ENCODE assay signal across 10 mouse cellular contexts in the genomic region with DNA sequence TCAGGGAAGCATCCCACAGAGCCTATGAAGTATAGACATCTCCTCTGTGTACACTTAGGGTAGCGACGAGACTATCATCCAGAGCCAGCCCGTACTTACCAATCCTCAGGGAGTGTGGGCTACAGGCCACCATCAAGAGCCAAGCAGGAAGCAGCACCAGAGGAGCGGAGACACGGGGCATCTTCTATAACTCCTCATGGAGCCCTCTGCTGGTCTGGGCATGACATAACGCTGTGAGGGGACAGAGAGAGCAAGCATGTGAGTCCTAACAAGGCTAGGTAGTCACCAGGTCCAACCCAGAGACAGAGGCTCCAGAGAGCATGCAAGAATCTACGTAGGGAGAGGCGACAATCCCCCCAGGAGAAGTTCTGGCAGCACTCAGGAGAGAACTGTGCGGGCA.
A peak's percentile ranks its signal among the peaks of the same experiment; 100 is the strongest.
DNase-seq lines count a peak whose midpoint lies in the region; ATAC-seq and TF ChIP-seq lines count a peak whose summit lies in the region.
"Had no signal": no experiment of that assay in that cellular context is flagged by ENCODE, and none has a peak within 500 bp of the region (broad histone marks: within the 10 kb centered on the region; RNA-seq: fewer than 3 reads in every experiment).

No protein-coding gene starts in this region.

- H3K27me3 ChIP-seq in kidney, adult 2 months (replicated peaks; ENCODE audit: control insufficient read depth, insufficient read depth, low read length): no peaks in the 10 kb centered on the region; the same call in 1 of the 2 replicates
- no peaks in the 10 kb centered on the region for H3K27me3 ChIP-seq in kidney, embryonic 16.5 days (ENCODE audit: insufficient read depth, low read length)
- no peaks in the 10 kb centered on the region for H3K27me3 ChIP-seq in liver, postnatal 0 days (ENCODE audit: insufficient read depth, low read length)
- H3K27me3 ChIP-seq: limb, embryonic 15.5 days had no signal

- H3K4me1 ChIP-seq in kidney, adult 2 months (ENCODE audit: control insufficient read depth, insufficient read depth, low read length): no peaks in the 10 kb centered on the region
- H3K4me1 ChIP-seq in kidney, embryonic 16.5 days (ENCODE audit: insufficient read depth, low read length): no peaks in the 10 kb centered on the region
- no peaks in the 10 kb centered on the region for H3K4me1 ChIP-seq in bone marrow, adult 2 months (ENCODE audit: control insufficient read depth, insufficient read depth, low read length)
- H3K4me1 ChIP-seq in liver, postnatal 0 days (ENCODE audit: insufficient read depth): no peaks in the 10 kb centered on the region
- H3K4me1 ChIP-seq: limb, embryonic 15.5 days had no signal

- peak; percentile 12 for DNase-seq in kidney, adult 2 months
- peak; percentile 59 for DNase-seq in ES-CJ7 (ENCODE audit: low read depth, low spot score)
- DNase-seq in liver, postnatal 0 days: peak; percentile 22
- no peak for DNase-seq in urinary bladder, postnatal 10 days (ENCODE audit: low spot score)
- no peak for DNase-seq in gastrocnemius, adult 8-10 months (ENCODE audit: low spot score in 2 of 2)
- DNase-seq in layer of hippocampus, postnatal 14 days (ENCODE audit: low spot score in 2 of 2): no peak

- no peak overlapping the region for H3K9ac ChIP-seq in kidney, embryonic 16.5 days (replicated peaks; ENCODE audit: low read length)
- no peak overlapping the region for H3K9ac ChIP-seq in liver, postnatal 0 days (replicated peaks)
- H3K9ac ChIP-seq: limb, embryonic 15.5 days had no signal

- H3K4me2 ChIP-seq in kidney, embryonic 16.5 days (replicated peaks; ENCODE audit: low read depth, low read length): no peak overlapping the region
- H3K4me2 ChIP-seq in liver, postnatal 0 days (ENCODE audit: low read depth, low read length): no peak overlapping the region
- H3K4me2 ChIP-seq: limb, embryonic 15.5 days had no signal

- no peaks in the 10 kb centered on the region for H3K36me3 ChIP-seq in kidney, adult 2 months (ENCODE audit: control insufficient read depth, insufficient read depth, low read length)
- H3K36me3 ChIP-seq in kidney, embryonic 16.5 days (ENCODE audit: insufficient read depth, low read length): no peaks in the 10 kb centered on the region
- H3K36me3 ChIP-seq in liver, postnatal 0 days (replicated peaks; ENCODE audit: insufficient read depth, low read length): no peaks in the 10 kb centered on the region
- H3K36me3 ChIP-seq: limb, embryonic 15.5 days had no signal

- 80% methylated on average over 9 of the region's 9 CpGs for WGBS in kidney, adult 2 months
- 74% methylated on average over 9 of the region's 9 CpGs for WGBS in kidney, embryonic 16.5 days
- WGBS in bone marrow, adult 2 months: 57% methylated on average over 9 of the region's 9 CpGs
- WGBS in liver, postnatal 0 days (ENCODE audit: insufficient replicate concordance): 61% methylated on average over 9 of the region's 9 CpGs

- H3K9me3 ChIP-seq in kidney, embryonic 16.5 days (ENCODE audit: low read length): no peaks in the 10 kb centered on the region
- H3K9me3 ChIP-seq in liver, postnatal 0 days (ENCODE audit: low read length): no peaks in the 10 kb centered on the region
- H3K9me3 ChIP-seq: limb, embryonic 15.5 days had no signal

- no peak for TF ChIP-seq EP300 in liver, postnatal 0 days (IDR thresholded peaks at IDR 0.05; ENCODE audit: low read depth)

- no peak overlapping the region for H3K4me3 ChIP-seq in kidney, adult 2 months (ENCODE audit: insufficient read depth, low read depth, low read length)
- no peak overlapping the region for H3K4me3 ChIP-seq in kidney, embryonic 16.5 days (ENCODE audit: low read length)
- no peak overlapping the region for H3K4me3 ChIP-seq in bone marrow, adult 2 months (replicated peaks; ENCODE audit: control insufficient read depth, low read depth, low read length)
- H3K4me3 ChIP-seq in liver, postnatal 0 days (ENCODE audit: low read depth, low read length): no peak overlapping the region
- H3K4me3 ChIP-seq: erythroblast, embryonic 14.5 days; limb, embryonic 15.5 days had no signal

- H3K27ac ChIP-seq in kidney, adult 2 months (ENCODE audit: insufficient read depth, low read depth, low read length): no peak overlapping the region
- no peak overlapping the region for H3K27ac ChIP-seq in kidney, embryonic 16.5 days (ENCODE audit: low read length)
- no peak overlapping the region for H3K27ac ChIP-seq in bone marrow, adult 2 months (ENCODE audit: control insufficient read depth, insufficient read depth, low read depth, low read length, poor library complexity)
- H3K27ac ChIP-seq in liver, postnatal 0 days (ENCODE audit: low read depth): no peak overlapping the region
- H3K27ac ChIP-seq: limb, embryonic 15.5 days had no signal

- ATAC-seq in kidney, embryonic 16.5 days (ENCODE audit: low FRiP score, low TSS enrichment): no peak
- no peak for ATAC-seq in liver, postnatal 0 days

- TF ChIP-seq POLR2A in kidney, adult 2 months (IDR thresholded peaks at IDR 0.05; ENCODE audit: low read depth, low read length): no peak
- no peak for TF ChIP-seq POLR2A in bone marrow, adult 2 months (IDR thresholded peaks at IDR 0.05; ENCODE audit: borderline replicate concordance, control insufficient read depth, low read depth, low read length)

- peak; percentile 62 for TF ChIP-seq CTCF in kidney, adult 2 months (conservative IDR thresholded peaks at IDR 0.05; ENCODE audit: insufficient read depth, insufficient read length, low read depth, low read length)
- peak; percentile 12; the same call in 1 of the 2 replicates for TF ChIP-seq CTCF in bone marrow, adult 2 months (IDR thresholded peaks at IDR 0.05; ENCODE audit: control insufficient read depth, insufficient read depth, low read length)
- peak; percentile 48 for TF ChIP-seq CTCF in liver, postnatal 0 days (IDR thresholded peaks at IDR 0.05; ENCODE audit: low read depth)

Comparison
In these comparisons a context has a peak if more than half of its experiments do, and no peak if none do; other contexts are left out.
1. DNase-seq: peak in kidney, adult 2 months (single experiment), ES-CJ7 (single experiment) and liver, postnatal 0 days (single experiment); none in urinary bladder, postnatal 10 days (single experiment), gastrocnemius, adult 8-10 months (0 of 2) and layer of hippocampus, postnatal 14 days (0 of 2).
2. CTCF ChIP-seq: peak in every context shown above with its lines; median percentile 62 in kidney, adult 2 months; 48 in liver, postnatal 0 days; 12 in bone marrow, adult 2 months.